Mouse (Mus musculus) bone marrow macrophage, adult 2 months (primary cell): ENCODE results near the gene Taok1.

Source experiments
- CTCF ChIP-seq: IDR thresholded peaks from 2 replicates; pipeline ENCODE4 v1.5.1; 2012; ENCODE audit warnings: low read depth, mild to moderate bottlenecking, low read length, moderate library complexity
- POLR2A ChIP-seq: IDR thresholded peaks from 2 replicates; pipeline ENCODE4 v1.6.1; 2012; ENCODE audit warnings: mild to moderate bottlenecking, low read depth, low read length, borderline replicate concordance

DNA sequence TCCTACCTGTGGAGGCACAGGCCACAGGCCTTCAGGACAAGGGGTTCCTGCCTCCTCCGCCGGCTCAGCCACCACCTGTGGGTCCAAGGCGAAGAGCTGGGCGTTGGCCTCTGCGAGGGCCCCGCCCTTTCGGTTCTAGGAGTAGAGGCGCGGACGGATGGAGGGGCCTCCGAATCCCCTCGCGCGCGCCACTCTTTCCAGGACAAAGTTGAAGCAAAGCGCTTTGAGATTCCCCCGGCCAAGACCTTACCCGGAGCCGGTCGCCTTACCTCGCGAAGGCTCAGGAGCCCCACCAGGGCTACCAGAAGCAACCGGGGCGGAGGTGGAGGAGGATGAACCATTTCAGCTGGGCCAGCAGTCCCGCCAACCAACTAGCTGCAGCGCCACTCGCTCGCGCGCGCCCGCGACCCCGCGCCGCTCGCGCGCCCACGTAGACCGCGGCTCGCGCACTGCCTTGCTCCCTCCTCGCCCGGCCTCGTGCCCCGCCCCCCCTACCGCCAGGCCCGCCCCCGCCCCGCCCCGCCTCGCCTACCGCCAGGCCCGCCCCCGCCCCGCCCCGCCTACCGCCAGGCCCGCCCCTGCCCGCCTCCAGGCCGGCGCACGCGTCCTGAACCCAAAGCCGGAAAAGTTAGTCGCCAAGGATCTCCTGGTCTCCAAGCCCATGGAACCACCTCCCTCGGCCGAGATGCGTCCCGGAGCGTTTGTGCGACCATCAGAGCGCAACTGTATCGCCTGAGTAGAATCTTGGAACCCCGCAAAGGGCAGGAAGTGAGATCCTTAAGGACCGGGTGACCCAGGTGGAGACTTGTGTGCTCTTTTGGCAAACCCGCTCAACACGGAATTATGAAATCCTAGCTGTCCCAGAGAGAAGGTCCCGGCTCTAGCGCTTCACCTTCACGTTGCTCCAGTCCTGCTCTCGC, 94.5 kb downstream of the Taok1 start:
- TF ChIP-seq CTCF (no peak), POLR2A (no peak)
